Mouse (Mus musculus): ENCODE measurements at regions not wholly inside any gene's neighbourhood (a gene's known extent, or its start where the extent isn't known, plus 50 kb on each side); places are given as distances from the start of the nearest gene placed in this dataset.

DNA sequence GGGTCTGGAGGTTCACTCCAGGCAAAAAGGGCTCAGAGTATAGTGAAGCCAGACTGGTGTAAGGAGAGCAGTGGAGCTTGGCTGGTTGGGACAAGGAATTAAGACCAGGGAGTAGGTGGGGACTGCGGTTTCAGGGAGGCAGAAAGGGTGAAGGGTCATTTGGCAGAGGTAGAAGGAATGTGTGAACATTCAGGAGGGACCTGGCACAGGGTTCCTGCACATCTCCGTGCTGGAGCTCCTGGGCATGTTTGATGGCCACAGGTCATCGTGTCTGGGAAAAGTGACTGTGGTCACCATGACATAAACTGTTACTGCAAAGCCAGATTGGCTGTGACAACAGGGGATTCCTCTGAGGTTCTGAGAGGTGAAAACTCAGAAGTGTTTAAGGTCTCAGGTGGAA lies 202.3 kb downstream of the Gadd45g start:
- DNase-seq (ENCODE audit: low spot score): no peak

DNA sequence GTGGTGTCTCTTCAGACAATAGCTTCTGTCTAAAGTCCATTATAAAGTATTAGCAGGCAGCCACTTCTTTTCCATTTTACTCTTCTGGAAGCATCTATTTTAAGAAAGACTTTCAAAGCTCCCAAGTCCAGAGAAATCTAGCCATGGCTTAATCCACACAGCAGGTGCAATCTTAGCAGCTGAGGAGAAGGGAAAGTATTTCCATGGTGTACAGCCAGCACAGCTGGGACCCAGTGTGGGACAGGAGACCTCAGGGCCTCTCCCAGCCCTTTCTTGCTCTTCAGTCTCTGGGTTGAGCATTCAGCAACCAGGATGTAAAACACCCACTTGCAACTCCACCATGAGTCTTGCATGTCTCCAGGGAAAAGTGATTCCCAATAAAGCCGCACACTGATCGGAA lies 202.8 kb downstream of the Gadd45g start:
- DNase-seq (ENCODE audit: low spot score): no peak

DNA sequence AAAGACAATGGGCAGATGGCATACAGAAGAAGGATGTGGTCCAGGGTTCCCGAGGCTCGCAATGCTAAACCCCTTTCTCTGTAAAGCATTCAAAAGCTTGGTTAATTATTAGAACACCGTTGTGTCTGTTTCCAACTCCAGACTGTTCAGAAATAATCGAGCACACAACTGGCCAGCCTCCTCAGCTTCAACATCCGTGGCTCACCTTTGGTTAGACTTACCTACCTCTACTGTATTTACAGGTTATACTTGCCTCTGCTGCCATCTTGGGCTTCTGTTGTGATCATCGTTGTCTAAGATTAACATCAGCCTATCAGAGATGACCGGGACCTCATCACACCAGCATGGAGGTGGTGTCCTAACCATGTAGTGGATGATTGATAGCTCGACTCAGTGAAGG lies 209.3 kb downstream of the Gadd45g start:
- no peak for DNase-seq (ENCODE audit: low spot score)

DNA sequence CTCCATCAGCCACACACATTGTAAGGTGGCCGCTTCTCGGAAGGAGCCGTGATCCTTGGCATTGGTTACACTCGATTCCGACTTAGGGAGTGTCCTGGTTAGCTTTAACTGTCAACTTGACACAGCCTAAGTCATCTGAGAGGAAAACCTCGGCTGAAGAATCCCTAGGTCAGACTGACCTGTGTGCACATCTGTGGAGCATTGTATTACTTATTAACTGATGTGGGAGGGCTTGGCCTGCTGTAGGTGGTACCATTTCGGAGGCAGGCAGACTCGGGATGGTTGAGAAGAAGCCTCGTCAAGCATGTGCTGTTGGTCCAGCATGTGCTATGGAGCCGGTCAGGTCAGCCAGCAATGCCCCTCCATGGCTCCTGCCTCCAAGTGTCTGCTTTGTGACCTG lies 211.0 kb downstream of the Gadd45g start:
- DNase-seq (ENCODE audit: low spot score): no peak

DNA sequence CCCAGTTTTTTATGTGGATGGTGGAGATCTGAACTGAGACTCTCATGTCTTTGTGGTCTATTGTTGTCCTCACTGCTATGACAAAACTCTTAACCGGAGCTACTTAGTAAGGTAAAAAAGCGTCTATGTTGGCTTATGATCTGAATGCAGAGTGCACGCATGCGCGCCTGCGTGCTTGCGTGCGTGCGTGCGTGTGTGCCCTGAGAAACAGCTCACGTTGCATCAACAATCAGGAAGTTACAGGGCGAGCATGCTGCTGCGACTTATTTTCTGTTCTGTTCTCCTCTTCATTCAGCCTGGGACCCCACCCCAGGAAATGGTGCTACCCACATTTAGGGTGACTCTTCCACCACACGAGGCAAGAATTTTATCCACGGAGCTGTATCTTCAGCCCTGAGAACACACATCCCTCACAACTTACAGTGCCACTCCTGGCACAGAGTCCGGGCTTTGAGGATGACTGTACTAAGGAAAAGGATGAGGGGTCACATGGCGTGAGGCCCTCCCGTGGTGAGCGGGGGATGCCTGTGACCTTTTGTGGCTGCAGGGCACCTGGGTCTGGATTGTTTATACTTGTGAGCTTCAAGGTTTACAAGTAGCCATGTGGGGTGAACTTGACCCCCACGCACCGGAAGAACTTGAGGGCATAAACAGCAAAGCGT lies 213.4 kb downstream of the Gadd45g start:
- no peak for DNase-seq (ENCODE audit: low spot score)

DNA sequence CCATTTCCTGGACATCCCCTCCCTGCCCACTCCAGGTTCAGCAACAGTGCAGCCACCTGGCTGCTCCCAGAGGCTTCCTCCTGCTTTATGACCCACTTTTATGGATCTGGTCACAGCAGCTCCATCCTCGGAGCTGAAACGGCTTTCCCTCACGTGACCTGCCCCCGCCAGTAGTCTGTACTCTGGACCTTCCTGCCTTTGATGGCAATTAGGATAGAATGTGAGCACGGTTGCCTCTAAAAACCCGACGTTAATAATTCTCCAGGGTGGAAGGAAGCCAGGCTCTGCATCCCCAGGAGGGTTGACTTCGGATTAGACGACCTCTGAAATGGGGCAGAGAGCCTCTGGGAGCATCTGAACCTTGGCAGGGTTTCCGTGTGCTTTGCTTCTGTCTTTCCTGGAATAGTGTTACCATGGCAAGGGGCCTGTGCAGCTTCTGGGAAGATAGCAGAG lies 214.0 kb downstream of the Gadd45g start:
- DNase-seq (ENCODE audit: low spot score): no peak

DNA sequence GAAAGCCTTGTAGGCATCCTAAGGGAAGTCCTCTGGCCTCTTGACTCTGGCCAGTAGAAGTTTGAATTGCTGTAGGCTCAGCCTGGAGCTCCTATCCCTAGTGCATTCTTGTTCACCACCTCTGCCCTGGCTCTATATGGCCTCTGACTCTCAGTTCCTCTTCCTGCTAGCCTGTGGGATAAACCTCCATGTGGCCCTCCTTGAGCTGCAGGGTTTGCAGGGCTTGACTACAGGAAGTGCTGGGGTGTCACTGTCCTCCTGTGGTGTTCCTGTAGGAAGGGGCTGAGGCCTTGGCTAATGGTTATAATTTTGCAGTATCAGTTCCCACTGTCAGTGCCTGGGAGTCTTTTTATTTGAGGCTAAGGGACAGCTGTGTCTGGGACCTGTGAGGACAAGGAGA lies 215.0 kb downstream of the Gadd45g start:
- no peak for DNase-seq (ENCODE audit: low spot score)

DNA sequence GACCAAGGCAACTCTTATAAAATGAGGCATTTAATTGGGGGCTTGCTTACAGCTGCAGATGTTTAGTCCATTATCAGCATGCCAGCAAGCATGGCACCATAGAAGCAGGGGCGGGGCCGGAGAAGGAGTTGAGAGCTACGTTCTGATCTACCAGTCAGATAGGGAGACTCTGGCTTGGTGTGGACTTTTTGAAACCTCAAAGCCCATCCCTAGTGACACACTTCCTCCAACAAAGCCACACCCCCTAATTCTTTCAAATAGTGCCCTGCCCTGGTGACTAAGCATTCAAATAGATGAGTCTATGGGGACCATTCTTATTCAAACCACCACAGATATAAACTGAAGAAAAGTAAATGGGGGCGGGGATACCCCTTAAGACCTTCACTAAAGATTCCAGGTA lies 215.4 kb downstream of the Gadd45g start:
- DNase-seq (ENCODE audit: low spot score): no peak

DNA sequence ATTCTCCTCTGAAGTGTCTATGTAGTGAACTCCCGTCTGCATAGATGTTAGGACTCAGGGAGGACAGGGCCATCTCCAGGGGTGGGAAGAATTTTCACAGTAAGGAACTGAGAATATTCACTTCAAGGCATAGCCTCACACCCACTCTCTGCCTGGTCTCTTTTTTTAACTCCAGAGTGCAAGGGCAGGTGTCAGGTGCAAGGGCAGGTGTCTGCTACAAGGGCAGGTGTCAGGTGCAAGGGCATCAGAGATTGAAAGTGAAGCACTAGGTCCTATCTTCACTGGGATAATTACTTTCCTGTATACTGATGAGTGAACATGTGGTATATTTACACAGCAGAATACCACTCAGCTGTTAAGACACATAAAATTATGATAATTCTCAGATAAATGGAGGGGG lies 216.1 kb downstream of the Gadd45g start:
- DNase-seq (ENCODE audit: low spot score): no peak

DNA sequence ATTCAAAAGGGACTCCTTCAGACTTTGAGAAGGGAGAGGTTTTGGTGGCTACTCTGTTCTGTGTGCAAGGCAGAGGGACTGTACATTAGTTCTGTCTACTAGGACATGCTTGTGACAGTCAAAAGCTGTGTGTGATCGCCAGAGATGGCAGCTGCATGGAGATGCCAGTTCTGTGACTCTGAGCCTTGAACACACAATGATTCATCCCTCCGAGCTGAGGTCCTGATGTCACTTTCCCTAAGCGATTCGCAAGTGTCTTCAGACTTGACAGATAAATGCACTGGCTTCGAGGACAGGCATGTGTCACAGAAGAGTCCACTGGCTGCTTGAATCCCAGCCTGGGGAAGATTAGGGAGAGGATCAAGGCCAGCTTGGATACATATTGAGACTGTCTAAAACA lies 218.8 kb downstream of the Gadd45g start:
- DNase-seq (ENCODE audit: low spot score): no peak

DNA sequence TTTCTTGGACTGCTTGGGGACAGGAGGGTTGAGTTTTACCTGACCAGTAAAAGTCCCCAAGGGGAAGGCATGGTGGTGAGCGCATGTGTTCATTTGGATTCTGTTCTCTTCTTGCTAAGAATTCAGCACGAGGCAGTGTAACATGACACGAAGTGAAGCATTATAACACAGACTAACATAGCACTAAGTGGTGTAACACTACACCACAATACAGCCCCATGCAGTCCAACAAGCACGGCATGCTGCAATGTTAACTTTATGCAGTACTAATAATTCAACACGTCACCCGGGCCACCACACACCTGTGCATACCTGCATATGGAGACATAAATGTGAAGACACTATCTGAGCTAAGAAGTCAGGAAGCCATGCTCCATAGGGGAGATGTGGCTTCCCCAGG lies 219.2 kb downstream of the Gadd45g start:
- DNase-seq (ENCODE audit: low spot score): no peak

DNA sequence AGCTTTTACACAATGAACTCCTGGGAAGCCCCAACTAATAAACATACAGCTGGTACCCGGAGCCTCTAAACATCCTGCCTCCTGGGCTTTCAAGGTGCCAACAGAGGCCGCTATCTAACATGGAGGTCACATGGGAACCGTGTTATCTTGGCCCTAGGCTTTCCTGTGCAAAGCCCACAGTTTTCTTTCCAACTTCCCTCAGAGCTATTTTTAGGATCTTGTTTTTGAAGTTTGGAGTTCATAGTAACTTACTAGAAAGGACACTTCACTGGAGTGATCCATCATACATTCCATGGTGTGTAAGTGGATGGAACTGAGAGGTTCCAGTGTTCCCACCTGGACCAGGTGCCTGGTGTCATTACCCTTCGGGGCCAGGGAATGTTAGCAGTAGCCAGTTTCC lies 220.6 kb downstream of the Gadd45g start:
- DNase-seq (ENCODE audit: low spot score): no peak

DNA sequence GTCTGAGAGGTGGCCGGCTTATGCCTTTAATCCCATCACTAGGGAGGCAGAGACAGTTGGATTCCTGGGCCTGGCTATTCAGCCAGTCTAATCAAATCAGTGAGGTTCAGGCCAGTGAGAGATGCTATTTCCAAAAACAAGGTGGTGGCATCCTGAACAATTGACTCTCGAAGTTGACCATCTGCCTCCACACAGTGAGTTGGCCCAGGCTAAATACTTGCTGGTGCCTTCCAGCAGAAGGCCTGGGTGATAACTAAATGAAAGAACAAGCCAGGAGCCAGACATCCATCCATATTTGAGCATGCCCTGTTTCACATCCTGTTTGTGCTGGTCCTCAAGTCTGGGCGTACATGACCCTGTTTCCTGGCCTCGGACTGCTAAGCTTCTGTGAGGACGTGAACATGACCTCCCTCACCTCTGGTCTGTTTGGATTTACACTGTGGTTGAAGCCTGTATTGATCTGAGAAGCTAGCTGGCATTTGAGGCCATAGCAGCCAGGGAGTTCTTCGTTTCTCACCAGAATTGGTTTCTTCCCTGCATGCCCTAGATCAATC lies 222.5 kb downstream of the Gadd45g start:
- no peak for DNase-seq (ENCODE audit: low spot score)

DNA sequence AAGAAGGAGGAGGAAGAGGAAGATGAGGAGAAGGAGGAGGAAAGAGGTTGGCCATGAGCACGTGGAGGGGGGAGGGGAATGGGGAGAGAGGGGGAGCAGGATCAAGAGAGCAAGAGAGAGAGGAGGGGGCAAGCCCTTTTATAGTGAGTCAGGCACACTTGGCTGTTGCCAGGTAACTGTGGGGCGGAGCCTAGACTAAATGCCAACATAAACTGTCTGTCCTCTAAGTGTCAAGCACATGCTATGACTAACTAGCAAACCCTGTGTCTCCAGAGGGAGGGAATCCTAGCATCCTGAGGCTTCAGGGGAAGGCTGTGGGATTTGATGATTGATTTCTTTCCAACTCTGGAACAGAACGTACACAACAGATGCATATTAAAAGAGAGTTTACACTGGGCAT lies 223.2 kb downstream of the Gadd45g start:
- no peak for DNase-seq (ENCODE audit: low spot score)

DNA sequence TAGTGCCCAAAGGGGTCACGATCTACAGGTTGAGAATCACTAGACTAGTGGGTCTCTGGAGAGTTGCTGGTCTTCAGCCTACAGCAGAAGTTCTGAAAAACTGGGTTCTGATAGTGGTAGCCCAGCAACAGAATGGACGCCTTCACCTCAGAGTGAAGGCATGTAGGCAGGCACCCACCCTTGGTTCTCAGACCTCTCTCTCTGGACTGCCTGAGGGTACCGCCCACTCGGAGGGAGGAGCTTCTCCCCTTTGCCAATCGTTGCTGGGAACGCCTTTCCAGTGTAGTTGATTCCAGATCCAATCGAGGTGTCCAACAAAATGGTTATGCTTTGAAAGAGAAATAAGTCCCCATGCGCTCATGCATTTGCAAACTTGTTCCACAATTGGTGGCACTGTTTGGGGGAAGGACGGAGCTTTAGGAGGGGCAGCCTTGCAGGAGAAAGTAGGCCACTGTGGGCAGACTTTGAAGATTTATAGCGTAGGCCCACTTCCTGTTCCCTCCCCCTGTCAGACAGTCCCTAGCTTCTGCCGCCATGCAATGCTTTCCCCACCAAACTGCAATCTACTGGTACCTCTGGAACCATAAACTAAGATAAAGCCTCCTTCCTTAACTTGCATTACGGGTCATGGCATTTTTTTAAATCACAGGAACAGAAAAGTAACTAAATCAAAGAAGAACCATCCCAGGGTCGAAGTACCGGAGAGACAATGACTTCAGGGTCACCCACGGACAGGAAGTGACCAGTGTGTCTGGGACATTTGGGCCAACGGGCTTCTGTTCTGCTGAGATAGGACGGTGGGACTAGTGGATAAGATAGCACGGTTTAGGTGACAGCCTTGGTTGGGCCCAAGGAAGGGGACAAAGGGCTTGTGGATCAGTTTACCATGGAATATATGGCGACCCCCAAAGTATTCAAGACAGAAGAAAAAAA lies 224.5 kb downstream of the Gadd45g start:
- no peak for DNase-seq (ENCODE audit: low spot score)

DNA sequence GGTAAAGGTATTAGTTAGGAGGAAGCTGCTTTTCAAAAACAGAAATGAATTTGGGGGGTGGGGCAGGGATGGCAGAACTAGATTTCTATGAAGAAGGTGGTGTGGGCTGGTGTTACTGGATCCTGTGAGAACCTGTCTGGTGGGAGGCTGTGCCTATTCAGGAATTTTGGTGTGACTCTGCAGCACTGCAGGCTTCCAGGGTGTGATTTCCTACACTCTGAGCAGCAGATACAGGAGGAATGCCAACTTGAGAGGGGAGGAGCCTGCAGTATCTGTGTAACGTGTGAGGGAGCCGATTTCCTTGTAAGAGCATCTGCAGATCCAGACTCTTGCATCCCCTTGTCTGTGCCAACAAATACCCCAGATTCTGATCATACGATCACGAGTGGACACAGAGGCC lies 231.1 kb downstream of the Gadd45g start:
- DNase-seq (ENCODE audit: low spot score): no peak

DNA sequence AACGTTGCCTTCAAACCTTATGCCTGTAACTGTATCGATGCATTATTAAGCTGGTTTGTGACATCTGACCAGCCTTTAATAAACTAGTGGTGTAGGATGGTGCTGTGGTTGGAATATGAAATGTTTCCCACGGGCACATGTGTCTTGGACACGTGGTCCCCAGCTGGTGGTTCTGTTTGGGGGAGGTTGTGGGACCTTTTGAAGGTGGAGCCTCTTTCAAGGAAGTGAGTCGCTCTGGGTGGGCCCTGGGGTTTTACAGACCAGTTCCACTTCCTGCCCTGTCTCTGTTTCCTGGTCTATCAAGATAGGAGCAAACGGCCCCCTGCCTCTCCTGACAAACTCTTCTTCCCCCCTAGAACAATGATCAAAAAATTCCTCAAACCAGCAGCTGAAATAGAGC lies 232.1 kb downstream of the Gadd45g start:
- DNase-seq (ENCODE audit: low spot score): no peak

DNA sequence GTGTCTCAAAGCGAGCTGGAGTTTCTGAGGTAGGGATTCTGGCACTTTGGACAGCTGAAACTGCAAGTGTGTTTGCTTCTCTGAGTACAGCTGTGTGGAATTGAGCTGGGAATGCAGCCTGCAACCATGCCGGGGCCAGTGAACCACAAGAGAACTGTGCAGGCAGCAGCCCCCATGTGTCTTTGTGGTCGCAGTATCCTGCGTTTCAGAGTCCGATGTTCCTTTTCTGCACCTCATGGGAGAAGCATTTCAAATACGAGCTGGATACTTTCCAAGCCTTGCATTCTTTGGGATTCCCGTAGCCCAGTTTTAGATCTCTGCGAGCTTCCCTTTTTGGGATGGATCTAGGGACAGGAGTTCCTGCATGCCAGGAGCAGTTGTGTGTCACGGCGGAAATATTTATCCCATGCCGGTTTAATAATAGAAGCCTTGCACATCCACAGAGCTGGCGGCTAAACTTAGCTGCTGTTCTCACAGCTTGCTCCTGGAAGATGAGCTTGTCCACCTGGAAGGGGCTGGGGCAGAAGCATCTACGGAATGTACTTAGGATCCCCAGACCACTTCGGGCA lies 233.3 kb downstream of the Gadd45g start:
- DNase-seq (ENCODE audit: low spot score): no peak

DNA sequence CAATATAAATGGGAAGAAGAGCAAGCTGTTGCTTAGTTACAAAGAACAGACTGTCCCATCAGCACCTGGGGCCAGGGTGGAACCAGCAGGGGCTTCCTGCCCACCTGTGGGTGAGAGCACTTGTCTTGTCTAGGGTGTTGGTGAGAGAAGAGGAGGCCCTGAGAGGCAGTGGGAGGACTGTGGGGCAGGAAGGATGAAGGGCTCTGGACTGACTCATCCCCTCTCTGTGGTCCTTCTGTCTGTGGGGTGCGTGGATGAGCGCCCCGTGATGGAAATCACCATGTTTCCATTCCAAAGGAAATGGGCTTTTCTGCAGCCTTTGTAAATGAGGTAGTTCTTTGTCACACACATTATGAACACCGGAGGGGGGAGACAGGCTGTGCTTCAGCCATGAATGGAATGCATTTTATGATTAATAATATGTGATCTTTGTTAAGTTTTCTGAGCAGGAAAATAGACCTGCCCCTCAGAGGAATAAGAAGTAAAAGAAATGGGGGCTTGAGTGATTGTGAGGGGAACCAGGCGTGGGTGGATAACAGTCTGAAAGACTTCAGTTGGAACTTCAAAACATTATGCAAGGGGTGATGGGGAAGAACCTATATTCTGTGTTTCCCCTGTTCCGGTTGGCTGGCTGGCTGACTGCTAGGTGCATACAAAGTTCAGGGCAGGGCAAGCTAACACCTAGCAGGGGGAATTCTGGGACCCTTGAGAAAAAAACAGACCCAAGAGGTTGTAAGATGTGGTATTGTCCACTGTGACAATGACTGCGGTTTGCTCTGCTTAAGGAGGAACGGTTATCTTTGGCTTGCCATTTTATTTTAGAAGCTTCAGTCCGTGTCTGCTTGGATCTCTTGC lies 237.3 kb downstream of the Gadd45g start:
- no peak for DNase-seq (ENCODE audit: low spot score)

DNA sequence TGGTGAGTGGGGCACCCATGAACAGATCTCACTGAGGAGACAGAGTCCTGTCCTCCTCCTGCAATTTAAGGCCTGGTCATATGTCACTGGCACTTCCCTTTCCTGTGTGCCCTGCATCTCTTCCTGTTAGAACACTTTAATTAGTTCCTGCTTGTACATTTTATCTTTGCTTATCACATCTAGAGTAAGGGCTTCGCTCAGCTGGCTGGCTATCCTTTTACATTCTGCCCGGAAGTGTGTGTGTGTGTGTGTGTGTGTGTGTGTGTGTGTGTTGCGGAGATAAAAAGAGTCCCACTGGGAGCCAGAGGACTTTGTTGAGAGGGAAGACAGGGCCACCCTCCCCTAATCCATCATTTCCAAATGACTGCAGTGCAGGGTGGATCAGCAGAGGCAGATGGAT lies 238.6 kb downstream of the Gadd45g start:
- DNase-seq (ENCODE audit: low spot score): no peak

DNA sequence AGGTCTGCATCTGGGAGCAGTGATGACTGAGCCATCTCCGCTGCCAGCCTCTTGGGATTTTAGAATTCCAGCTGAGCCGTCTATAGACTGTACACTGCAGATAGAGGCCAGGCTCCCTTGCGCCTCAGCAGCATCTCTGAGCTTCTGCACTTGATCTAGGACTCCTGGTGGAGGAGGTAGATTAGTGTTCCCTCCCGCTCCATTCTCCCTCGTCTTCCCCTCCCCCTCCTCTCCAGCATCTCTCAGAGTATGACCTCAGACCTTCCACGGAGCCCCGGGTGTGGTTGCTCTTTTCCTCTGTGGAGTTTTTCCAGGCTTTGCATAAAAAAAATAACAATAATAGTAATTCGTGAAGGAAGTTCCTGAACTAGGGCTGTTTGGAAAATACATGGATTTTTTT lies 241.8 kb downstream of the Gadd45g start:
- DNase-seq (ENCODE audit: low spot score): no peak

DNA sequence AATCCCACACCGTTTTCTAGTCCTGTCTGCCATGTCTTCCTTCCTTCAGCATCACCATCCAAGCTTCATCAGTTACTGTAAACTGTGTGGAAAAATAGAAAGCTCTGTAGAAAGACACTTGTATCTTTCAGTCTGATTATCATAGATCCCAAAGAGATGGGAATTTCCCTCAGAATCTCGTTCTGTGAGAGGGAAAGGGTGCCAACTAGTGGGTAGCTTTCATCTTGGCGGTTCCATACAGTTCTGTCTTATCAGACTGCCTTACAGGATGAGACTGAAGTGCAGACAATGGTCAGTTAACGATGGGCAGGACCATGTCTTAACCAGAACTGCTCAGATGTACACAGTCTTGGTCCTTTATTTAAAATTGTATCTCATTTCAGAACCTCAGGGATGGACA lies 243.9 kb downstream of the Gadd45g start:
- DNase-seq (ENCODE audit: low spot score): no peak

Data from testis, postnatal 10 days (tissue).